Mouse (Mus musculus) cerebellum, adult 2 months (tissue): ENCODE results near the gene Haao. TPM values are rescaled to one million over a fixed set of nuclear protein-coding genes. Genes with fewer than 3 reads are reported as not detected.

ENCODE experiments used
- DNase-seq, 2 experiments: peaks; one replicate each; pipeline ENCODE4 v3.0.0; 2021
- H3K27ac ChIP-seq: fragments of 200-500 bp; 2 replicates; pipeline ENCODE4 v1.5.1; 2012; ENCODE audit warnings: low read length, control low read depth, inconsistent platforms; ENCODE audit not compliant: insufficient read depth
- H3K27me3 ChIP-seq: fragments of 200-500 bp; 2 replicates; pipeline ENCODE4 v1.6.1; 2012; ENCODE audit warnings: inconsistent platforms, mild to moderate bottlenecking, low read length, moderate library complexity; ENCODE audit not compliant: control insufficient read depth, insufficient read depth
- H3K4me1 ChIP-seq: fragments of 200-500 bp; 2 replicates; pipeline ENCODE4 v1.6.1; 2011; ENCODE audit warnings: low read length; ENCODE audit not compliant: control insufficient read depth, insufficient read depth
- H3K4me3 ChIP-seq: fragments of 200-500 bp; replicated peaks from 2 replicates; pipeline ENCODE3; 2011; ENCODE audit warnings: mild to moderate bottlenecking, low read depth, low read length, control low read depth; ENCODE audit not compliant: insufficient read depth
- CTCF ChIP-seq: fragments of 200-500 bp; IDR thresholded peaks from 2 replicates; pipeline ENCODE4 v1.5.1; 2011; ENCODE audit warnings: low read depth, mild to moderate bottlenecking, control low read depth, low read length, moderate library complexity, borderline replicate concordance; ENCODE audit not compliant: insufficient read depth
- POLR2A ChIP-seq: fragments of 200-500 bp; IDR thresholded peaks from 2 replicates; pipeline ENCODE4 v1.6.1; 2011; ENCODE audit warnings: low read length, control low read depth, borderline replicate concordance; ENCODE audit not compliant: insufficient read depth
- WGBS: fragments of 180-500 bp; shearing (Covaris S2); methylation state at CpG from one replicate; pipeline ENCODE4 v1.1.7; 2018; 5-methylcytosine and 5-hydroxymethylcytosine counted together
- polyA plus RNA-seq: library from polyadenylated mRNA; depleted of rRNA; stranded (reverse); fragments of >200 nt; gene quantifications from 2 replicates; pipeline ENCODE4 v1.2.3, GENCODE M21; 2012

Haao gene
- polyA plus RNA-seq, 1 experiment, result 0.75 TPM

GRCm38 (mm10) chr17:83874610-83875009, 26.8 kb upstream of the Haao start:
- H3K27ac ChIP-seq, result no peak overlapping the region
- H3K4me3 ChIP-seq, result no peak overlapping the region
- WGBS, result 79% methylated on average over 8 of the region's 8 CpGs
- no peaks in the 10 kb centered on the region for H3K27me3 ChIP-seq
- no peak for DNase-seq
- peaks cover 3% of the 10 kb centered on the region; the same call in 1 of the 2 replicates for H3K4me1 ChIP-seq
- TF ChIP-seq POLR2A (no peak), CTCF (no peak)

DNA sequence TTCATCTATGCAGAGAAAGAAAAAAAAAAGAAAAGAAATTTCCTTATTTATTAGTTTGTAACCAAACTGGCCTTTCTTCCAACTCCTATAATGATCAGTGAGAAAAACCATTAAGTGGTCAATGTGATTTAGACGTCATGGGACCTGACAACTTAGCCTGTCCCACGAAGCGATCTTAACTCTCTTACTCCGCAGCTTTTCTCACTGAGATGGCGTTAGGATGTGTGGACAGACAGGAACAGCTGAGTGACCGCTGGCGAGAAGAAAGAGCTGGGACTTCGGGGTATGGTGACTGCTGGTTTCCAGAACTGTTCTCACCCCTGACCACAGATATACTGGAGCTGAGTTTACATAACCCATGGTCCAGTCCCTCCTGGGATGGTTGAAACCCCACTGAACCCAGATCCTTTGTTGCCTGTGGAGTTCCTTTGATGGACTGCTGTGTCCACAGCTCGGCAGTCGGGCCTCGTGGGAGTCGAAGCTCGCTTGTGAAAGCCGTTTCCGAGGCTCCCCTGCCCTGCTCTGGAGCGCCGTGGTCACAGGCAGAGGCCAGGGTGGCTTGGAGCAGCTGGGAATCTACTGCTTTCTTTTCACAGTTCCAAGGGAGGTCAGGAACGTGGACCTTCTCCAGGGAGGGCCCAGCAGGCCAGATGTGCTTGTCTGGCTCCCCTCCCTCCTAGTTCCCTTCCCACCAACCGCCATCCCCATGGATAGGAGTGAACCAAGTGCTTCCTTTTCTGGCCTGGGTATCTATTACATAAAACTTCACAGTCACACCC, 25.8 kb upstream of the Haao start:
- H3K27ac ChIP-seq, result no peak overlapping the region
- H3K4me1 ChIP-seq, result peaks cover 3% of the 10 kb centered on the region; the same call in 1 of the 2 replicates
- DNase-seq, result no peak
- 63% methylated on average over 19 of the region's 19 CpGs for WGBS
- no peak for TF ChIP-seq POLR2A
- TF ChIP-seq CTCF, result no peak
- no peak overlapping the region for H3K4me3 ChIP-seq
- no peaks in the 10 kb centered on the region for H3K27me3 ChIP-seq

DNA sequence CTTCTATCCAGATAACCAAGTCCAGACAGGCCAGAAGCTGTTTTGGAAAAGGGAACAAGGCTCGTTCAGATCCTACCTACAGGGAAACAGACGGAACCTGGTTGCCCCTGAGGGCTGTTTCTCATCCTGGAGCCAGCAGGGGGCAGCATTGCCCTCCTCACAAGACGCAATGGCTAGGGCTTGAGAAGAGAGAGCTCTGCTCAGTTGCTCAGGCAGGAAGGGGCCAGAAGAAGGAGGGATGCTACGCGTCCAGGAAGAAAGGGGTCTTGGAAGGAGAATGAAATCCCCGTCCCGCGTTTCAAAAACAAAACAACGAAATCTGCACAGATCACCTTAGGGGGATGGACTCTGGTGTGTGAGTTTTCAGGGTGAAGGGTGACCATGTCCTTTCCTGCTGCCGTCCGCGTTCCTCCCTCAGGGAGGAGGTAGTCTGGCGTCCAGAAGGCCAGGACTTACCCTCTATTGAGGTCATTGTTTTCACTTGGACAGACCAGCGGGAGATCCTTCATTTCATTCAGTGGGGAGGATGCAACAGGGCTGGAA, 25.1 kb upstream of the Haao start:
- TF ChIP-seq CTCF (peak; percentile 89), POLR2A (no peak)
- Histone ChIP-seq H3K27me3 (no peaks in the 10 kb centered on the region), H3K4me1 (peaks cover 3% of the 10 kb centered on the region; the same call in 1 of the 2 replicates), H3K27ac (no peak overlapping the region), H3K4me3 (peak overlapping the region; percentile 28)
- WGBS, result 10% methylated on average over 14 of the region's 14 CpGs
- DNase-seq, result peak; percentile 75 to 82

GRCm38 (mm10) chr17:83871354-83871753, 23.6 kb upstream of the Haao start:
- H3K4me1 ChIP-seq, result peaks cover 3% of the 10 kb centered on the region; the same call in 1 of the 2 replicates
- no peak overlapping the region for H3K27ac ChIP-seq
- 89% methylated on average over 5 of the region's 5 CpGs for WGBS
- no peak for TF ChIP-seq CTCF
- no peak overlapping the region for H3K4me3 ChIP-seq
- DNase-seq, result no peak
- H3K27me3 ChIP-seq, result no peaks in the 10 kb centered on the region

GRCm38 (mm10) chr17:83870385-83870784, 22.6 kb upstream of the Haao start:
- Histone ChIP-seq H3K4me3 (no peak overlapping the region), H3K4me1 (peaks cover 3% of the 10 kb centered on the region; the same call in 1 of the 2 replicates), H3K27me3 (no peaks in the 10 kb centered on the region), H3K27ac (no peak overlapping the region)
- WGBS, result 96% methylated on average over 4 of the region's 4 CpGs
- TF ChIP-seq POLR2A (no peak), CTCF (no peak)
- no peak for DNase-seq

GRCm38 (mm10) chr17:83866582-83866981, 18.8 kb upstream of the Haao start:
- Histone ChIP-seq H3K27me3 (no peaks in the 10 kb centered on the region), H3K27ac (no peak overlapping the region), H3K4me3 (no peak overlapping the region), H3K4me1 (no peaks in the 10 kb centered on the region)
- DNase-seq, result peak; percentile 38 to 40
- TF ChIP-seq CTCF, result peak; percentile 73
- no peak for TF ChIP-seq POLR2A
- 22% methylated on average over 10 of the region's 10 CpGs for WGBS

DNA sequence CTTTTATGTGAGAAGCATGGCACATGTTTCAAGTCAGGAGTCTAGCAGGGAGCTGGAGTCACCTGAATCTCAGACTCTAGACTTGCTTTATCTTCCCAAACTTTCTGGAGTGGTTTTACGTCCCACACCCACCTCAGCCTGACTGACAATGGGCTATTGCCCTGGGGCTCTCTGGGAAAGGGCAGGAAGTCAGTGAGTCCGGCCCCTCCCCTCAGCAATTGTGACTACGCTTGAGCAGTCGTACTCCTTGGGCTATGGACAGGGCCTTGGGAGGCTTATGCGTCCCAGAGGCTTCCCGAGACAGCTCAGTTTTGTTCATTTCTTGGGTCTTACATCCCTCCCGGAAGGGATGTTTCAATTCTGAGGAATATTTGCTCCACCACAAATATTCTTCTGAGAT, 17.6 kb upstream of the Haao start:
- H3K27ac ChIP-seq, result no peak overlapping the region
- H3K4me3 ChIP-seq, result no peak overlapping the region
- 87% methylated on average over 7 of the region's 7 CpGs for WGBS
- no peak for DNase-seq
- no peak for TF ChIP-seq CTCF
- TF ChIP-seq POLR2A, result no peak
- no peaks in the 10 kb centered on the region for H3K27me3 ChIP-seq
- no peaks in the 10 kb centered on the region for H3K4me1 ChIP-seq
